Mouse (Mus musculus) CD4-positive, CD25-positive, alpha-beta regulatory T cell, adult 4 months (primary cell): ENCODE data around the gene Slc25a48. TPM values are rescaled to one million over a fixed set of nuclear protein-coding genes. Genes with fewer than 3 reads are reported as not detected.

Experiments
- ATAC-seq: one replicate; pipeline ENCODE4 v1.8.0; 2017
- polyA plus RNA-seq, 2 experiments: library from polyadenylated mRNA; unstranded; fragments of 100-300 nt; shearing (Covaris generic); gene quantifications; one replicate each; pipeline ENCODE4 v1.2.1; 2017

Gene Slc25a48
- polyA plus RNA-seq, 2 experiments from 2014 or later, result not detected

DNA sequence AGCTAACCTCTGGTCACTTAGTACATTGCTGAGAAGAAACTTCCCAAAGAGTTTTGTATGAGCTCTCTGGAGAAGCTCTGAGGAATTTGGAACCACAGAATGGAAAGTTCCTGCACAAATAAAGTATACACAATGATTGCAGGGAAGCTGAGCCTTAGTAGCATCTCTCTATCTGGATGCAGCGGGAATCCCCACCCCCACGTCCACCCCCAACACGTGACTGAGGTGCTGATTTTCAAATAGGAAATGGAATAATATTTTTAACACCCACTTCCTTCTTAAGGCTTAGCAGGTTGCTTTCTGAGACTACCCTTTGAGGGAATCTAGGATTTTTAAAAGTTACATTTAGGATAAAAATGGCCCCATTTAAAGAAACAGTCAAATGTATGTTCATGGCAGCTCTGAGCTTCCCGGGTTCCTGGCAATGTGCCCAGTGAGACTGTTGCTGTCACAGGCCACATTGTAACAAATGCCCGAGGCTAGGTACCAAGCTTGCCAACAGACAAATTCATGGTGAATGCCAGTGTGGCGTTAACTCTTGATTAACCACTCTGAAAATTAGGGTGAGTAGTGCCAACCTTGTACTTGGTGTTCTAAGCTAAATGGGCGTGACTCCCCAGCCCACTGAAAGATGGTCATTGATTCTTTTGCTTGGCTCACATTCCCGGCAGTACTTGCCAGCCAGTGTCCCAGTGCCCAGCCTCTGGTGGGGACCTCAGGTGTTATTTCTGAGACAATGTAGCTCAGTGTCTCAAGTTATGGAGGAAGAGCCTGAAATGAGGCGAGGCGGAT is 11.3 kb downstream of the Slc25a48 start:
- ATAC-seq, result no peak

DNA sequence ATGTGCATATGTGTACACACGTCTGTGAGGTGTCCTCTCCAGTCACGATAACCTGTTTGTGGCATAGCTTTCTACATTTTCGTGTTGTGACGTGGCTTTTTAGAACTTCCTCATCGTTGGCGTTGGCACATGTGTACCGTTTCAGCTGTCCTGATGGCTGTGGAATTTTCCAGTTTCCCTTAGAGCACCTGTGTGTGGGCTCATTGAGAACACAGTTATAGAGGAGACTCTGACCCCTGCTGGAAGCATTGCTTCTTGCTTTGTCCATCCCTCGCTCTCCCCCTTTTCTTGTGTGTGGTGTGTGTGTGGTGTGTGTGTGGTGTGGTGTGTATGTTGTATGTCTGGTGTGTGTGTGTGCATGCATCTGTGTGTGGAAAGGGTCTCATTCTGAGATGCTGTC is 11.9 kb downstream of the Slc25a48 start:
- no peak for ATAC-seq

DNA sequence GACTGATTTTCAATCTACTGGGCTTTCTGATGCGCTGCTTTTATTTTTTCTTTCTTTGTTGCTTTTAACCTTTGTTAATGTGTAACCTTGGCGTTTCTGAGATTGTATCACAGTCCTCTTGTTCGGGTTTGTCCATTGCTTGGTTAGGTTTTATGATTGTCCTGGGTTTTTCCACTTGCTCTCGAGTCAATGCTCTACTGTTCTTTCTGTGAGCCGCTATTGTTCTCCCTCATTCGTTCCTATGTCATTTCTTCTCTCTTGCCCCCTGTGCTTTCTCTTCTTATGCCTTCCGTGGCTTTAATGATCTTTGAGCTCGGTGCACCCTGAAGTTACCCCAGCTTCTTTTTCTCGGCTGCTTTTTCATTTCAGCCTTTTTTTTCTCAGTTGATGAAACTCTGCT is 19.8 kb downstream of the Slc25a48 start:
- no peak for ATAC-seq

DNA sequence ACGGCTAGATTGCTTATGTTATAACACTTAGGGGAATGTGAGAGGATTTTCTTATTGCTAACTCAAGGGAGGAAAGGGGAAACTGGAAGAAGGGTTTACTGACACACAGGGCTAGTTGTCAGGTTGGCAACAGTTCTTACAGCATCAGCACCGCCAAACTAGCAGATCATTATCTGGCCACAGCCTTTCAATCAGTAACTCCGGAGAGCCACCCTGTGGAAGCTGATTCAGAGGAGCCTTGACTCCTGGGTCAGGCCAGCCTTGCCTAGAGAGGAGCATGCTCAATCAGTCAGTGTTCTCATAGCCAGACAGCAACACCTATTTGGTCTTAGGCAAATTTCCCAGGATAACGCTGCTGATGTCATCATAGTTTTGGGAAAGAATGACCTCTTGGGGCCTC is 23.3 kb downstream of the Slc25a48 start:
- ATAC-seq, result no peak

DNA sequence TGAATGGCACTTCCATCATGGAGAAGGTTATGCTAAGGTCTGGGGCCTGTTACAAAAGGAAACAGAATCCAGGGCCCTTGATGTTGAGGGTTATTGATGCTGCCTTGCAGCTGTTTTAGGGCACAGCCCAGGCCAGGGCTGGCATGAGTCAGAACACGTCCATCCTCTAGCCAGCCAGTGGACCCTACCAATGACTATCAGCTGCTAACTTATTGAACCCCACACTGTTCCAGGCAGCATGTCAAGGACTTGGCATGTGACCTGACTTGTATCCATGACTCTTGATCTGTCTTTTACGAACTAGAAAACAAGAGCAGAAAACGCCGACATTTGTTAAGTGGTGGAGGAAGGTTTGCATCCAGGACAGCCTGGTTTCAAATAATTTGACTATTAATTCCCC is 24.6 kb downstream of the Slc25a48 start:
- no peak for ATAC-seq

DNA sequence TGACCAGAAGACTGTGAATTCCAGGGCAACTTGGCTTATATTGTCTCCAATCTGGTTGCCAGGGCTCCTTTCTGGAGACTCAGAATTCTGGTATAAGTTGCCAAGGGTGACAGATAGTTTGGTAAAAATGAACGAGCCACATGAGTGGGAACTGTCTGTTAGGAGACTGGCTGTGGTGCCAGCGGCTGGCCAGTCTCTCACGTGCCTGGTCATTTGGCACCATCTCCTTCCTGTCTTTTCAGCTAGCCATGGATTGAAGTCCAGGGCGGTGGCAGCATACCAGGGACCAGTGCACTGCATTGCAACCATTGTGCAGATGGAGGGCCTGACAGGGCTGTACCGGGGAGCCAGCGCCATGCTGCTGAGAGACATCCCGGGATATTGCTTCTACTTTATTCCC is 25.1 kb downstream of the Slc25a48 start:
- no peak for ATAC-seq

DNA sequence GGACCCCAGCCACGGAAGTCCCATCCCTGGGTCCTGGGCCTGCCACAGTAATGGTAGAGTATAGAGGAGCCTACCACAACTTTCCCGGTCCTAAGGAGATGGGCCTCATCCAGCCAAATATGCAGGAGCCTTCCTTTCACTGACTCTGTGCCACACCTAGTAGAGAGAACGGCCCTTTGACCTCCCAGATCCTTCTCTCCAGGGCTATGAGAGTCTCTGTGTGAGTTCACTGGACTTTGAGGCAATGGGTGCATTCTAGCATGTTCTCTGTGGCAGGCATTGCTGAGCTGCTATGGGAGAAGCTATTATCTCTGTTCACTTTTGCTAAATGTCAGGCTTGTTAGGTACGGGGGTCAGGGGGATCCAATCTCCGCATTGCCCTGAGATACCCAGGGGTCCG is 25.6 kb downstream of the Slc25a48 start:
- ATAC-seq, result no peak

DNA sequence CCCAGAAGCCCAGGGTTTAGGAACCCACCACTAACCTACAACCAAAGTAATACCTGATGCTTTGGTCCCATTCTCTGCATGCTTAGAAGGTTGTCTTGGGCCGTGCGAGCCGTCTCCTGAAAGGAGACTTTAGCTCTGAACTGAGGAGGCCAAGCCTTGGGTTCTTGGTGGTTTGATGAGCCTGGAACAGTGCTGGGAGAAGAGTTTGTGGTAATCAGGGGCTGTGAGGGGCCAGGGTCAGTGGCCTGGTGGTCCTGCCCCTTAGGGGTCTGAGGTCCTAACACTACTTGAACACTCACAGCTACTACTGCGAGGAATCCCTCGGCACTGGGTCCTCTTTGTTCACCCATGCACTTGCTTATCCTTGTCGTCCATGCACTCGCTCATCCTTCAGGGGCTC is 29.6 kb downstream of the Slc25a48 start:
- ATAC-seq, result no peak

DNA sequence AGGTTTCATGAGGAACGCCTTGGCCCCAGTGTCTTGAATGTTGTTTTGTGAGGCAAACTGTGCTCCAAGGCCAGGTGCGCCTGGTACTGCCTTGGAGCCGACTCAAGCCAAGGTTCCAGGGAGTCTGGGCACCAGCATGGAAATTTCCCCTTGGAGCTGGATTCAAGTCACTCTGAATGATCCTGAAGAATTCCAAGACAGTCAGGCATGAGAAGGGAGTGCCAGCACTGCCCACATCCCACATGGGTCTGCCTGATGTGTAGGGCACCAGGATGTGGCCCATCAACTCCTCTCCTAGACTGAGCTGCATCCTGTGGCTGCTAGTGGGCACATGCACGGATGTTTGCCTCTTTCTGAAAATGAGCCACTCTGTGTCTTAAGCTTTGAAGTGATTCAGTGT is 30.4 kb downstream of the Slc25a48 start:
- ATAC-seq, result no peak

DNA sequence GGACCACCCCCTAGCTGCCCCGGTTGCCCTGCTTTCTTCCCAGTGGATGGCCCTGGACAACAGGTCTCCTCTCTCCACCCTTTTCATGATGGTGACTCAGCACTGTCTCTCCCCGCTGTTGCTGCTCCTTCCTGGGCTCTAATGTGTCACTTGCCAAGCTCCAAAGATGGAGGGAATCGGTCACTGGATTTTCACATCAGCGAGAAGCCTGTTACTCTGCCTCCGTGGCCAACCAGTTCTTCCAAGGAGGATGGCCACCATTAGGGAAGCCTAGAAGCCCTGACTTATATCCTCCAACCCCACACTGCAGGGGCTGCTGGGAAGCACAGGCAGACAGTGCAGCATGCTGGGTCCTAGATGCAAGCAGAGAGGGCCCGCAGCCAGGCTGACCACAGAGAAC is 33.1 kb downstream of the Slc25a48 start:
- ATAC-seq, result no peak

DNA sequence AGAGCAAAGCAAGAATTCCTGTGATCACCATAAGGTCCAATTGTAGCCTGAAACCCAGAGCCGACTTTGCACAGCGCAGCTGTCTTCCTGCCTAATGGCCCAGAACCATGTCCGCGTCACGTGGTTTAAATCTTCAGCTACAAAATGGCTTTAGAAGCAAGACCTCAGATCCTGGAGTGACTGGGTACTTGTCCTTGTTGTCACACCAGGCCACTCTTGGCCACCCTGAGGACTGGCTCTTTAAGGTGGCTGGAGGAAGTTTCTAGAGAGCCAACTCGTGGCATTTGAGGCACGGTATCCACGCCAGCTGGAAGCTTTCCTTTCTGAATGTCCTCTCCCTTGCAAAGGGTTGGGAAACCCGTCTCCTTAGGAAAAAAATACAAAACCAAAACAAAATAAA is 33.8 kb downstream of the Slc25a48 start:
- no peak for ATAC-seq

DNA sequence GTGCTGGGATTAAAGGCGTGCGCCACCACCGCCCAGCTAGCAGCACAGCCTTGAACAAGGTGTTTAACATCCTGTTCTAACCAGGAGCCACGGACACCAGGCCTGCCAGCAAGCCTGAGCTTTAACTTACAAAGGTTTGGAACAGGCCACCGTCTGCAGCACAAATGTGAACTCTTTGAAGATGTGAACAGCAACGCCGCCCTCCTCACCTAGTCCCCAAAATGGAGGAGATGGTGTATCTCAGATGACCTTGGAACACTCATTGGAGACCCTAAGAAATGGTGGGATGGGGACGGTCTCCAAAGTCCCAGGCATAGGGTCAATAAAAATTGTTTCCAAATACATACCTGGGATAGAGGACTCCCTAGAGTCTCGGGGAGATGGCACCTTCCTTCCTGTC is 34.5 kb downstream of the Slc25a48 start:
- no peak for ATAC-seq

DNA sequence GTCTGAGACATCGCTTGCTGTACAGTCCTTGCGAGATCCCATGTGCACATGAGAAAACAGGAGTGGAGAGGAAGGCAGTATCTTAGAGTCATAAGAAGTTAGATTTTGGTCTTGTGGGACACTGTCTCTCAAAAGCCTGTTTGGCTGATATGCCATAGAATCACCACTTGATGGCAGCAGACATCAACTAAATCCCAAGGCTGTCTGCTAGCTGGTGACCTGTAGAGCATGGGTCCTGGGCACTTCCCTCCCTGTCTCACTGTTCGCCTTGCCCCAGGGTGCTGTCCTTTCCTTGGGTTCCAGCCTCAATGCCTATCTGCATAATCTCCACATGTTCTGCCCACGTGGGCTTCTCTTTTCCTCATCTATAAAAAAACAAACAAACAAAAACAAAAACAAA is 37.2 kb downstream of the Slc25a48 start:
- ATAC-seq, result peak; percentile 60

DNA sequence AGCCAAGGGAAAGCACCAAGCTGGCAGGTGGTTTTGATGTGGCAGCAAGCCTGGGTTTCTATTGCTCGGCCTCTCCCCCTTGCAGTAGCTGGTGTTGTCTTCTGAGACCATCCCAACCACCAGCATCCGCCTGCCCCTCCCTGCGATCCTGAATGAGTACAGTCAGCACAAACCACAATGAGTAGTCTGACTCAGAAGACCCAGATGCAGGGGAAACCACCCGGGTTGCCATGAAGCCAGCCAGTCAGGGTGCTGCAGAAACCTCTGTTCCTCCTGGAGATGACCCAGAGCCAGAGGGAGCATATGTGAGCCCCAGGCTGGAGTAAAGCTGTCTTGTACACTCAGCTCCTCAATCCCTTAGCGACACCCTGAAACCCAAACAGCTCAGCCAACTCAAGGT is 38.6 kb downstream of the Slc25a48 start:
- ATAC-seq, result peak; percentile 94

DNA sequence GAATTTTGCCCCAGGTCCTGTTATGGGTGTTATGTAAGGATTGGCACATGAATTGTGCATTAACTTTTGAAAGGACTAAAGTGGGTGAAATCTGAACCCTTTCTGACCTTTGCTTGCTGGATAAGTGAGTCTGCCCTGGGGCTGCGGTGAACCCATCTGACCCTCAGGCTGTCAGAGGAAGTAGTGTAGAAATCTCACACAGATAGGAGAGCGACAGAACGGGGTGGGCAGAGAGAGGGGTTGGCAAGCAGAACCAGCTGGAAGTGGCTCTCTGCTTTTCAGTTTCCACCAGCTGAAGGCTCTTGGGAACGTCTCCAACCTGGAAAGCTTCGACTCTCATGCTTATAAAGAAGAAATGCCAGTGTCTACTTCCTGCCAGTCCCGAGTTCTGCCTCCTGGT is 39.1 kb downstream of the Slc25a48 start:
- ATAC-seq, result no peak

DNA sequence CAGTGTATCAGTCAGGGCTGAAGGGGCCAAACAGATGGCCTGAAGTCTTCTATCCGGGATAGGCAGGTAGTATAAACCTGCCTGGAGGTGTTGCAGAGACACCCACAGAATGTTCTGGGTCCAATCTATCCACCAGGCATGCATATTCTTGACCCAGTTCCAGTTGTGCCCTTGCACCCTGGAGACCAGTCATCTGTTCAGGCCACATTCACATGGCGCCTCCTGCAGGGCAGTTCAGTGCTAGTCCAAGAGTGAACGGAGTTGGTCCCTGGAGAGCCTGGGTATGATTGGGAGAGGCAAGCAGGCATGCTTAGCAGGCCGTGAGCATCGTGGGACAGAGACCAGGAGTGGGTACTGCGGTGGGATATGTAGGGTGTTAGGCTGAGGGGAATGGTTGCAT is 39.9 kb downstream of the Slc25a48 start:
- no peak for ATAC-seq

DNA sequence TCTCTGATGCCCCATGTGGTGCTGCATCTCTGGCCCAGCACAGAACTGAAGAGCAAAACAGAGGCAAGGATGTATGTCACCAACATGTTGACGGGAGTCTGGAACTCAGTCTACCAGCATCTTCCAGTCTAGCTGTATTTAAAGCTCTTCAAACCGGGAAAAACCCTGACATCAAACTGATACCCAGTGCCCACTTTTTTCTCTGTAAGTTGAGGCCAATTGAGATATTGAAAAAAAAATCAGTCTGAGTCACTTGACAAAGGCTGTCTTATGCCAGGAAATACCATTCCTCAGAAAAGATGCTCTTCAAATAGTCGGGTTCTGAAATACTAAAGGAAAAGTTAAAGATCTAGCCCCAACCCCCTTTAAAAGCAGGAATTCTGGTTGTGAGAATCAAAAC is 44.0 kb downstream of the Slc25a48 start, which contains the start of gene Il9:
Il9 (minus strand) TSS at position 101 of the 400 bp plus-strand sequence.
- ATAC-seq, result no peak

DNA sequence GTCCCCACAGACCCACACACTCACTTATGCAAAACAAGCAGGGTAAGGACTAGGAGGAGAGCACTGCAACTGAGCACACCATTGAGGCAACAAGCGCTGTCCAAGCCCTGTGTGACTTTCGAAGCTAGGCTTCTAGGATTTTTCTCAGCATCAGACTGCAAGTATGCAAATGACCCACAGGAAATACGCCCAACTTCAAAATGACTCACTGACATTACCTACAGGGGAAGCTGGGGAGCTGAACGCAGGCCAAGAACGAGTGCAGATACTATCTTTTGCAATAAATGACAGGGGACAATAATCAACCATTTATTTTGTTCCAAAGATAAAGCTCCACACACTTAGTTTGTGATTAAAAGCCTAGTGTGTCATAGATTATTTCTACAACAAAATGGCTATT is 49.9 kb downstream of the Slc25a48 start:
- ATAC-seq, result peak; percentile 69

DNA sequence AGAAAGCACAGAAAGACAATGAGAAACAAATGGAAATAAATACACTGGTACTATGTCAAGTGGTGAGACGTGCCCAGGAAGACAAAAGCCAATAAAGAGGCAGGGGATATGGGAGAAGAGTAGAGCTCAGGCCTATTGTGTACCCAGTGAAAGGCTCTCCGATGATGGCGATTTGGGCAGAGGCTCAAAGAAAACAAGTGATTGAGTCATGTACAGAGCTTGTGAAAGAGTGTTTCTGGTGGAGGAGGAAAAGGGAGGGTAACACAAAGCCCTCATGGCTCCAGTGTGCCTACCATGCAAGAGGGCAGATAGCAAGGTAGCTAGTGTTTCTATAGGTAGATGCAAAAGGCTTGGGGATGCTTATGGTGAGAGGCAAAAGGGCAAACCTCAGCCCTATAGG is 56.3 kb downstream of the Slc25a48 start:
- ATAC-seq, result no peak

DNA sequence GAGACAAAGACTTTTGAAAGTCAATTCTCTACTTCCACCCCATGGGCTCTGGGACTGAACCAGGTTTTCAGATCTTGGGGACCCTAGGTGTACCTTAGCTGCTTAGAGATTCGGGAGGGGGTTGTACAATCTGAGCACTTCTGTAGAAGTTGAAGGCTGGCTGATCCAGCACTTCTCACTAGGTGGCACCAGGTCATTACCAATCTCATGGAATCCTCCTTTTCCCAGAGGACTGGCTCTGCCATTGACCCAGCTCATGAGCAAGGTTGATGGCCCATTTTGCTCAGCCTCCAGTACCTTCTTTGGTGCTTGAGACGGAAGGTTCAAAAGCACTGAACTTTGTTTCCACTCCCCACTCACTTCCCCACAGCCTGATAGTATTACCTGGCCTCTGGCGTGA is 62.0 kb downstream of the Slc25a48 start:
- no peak for ATAC-seq

DNA sequence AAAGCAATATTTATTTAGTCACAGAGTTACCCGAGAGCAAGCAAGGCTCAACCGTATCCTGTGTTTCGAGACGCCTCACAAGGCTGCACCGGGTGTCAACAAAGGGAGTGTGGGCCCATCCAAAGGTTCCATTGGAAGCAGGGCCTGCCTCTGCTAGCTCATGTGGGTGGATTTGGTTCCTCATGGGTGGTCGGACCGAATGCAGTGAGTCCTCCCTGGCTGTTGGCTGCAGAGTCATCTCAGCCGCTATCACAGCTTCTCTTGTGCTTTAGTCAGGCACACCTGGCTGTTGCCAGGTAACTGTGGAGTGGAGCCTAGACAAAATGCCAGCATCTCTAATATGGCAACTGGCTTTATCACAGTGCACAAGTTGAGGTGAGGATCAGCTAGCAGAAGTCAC is 62.5 kb downstream of the Slc25a48 start:
- no peak for ATAC-seq

DNA sequence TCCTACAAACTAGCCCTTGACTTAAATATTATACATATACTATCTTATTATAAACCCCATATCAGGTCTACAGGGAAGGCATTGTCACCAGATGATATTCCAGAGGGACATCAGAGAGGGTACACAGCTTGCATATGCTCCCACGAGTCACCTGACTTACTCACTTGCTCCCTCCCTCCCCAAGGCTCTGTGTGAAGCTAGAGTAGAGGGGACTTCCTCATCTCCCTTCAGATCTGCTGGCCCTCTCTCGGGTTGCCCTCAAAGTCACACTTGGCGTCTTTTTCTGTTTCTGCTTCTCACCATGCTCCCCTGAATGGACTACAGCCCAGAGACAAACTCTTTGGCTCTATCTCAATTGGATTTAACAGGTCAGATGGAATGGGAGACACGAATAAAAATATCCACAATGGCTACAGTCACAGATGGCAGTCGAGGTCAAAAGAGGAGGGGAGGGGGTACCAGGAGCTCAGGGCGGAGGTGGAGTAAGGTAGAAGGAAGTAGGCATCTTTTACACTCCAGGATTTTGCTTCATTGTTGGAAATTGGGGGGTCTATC is 63.8 kb downstream of the Slc25a48 start:
- ATAC-seq, result no peak

DNA sequence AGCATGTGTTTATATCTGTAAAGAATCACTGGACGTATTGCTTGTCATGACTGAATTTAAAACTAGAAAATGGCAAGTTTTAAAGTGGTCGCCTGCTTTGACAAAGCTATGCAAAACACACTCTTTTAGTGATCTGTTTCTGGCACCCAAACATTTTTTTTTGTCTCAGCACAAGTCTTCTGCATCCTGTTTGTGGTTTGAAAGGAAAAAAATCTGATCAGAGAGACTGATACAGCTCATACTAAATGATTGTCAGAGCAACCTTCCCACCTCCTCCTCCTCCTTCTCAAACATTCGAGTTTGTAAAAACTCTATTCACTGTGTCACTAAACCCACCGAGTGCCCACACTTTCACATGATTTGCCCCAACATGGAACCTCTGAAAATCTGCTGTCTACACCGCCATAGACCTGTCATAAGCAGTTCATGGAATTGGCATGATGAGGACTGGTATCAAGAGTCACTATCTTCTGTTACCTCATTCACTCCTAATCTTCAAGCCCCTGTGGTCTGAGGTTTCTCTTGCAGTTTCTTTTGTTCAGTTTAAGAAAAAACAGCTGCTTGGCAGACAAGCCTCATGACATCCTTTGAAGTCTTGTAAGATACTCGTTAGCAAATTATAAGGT is 68.8 kb downstream of the Slc25a48 start:
- peak; percentile 90 for ATAC-seq

DNA sequence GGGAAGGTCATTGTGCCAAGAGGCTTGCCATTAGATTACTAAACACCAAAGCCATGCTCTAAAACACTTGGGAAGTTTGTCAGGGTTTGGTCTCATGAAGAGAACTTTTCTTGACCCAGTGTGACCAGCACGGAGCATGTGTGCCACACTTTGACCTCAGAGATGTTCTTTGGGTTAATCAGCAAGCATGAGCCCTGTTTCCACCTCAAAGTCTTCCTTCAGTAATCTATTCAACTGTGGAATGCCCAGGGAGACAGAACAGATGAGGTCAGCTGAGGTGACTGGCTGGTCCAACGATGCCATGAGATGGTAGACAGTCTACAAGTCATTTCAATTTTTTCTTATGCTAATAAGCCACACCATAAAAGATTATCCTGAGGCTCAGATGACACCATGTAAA is 71.6 kb downstream of the Slc25a48 start:
- ATAC-seq, result no peak
